19 mouse cellular contexts compared by ENCODE assay signal in genomic region chr19:32620859-32621445, GRCm38 (mm10). TPM values are rescaled to one million over a fixed set of nuclear protein-coding genes. Genes with fewer than 3 reads are reported as not detected.
DNase-seq lines count a peak whose midpoint lies in the region; TF ChIP-seq lines count a peak whose summit lies in the region.
"Had no signal": no experiment of that assay in that cellular context is flagged by ENCODE, and none has a peak within 500 bp of the region (broad histone marks: within the 10 kb centered on the region; RNA-seq: fewer than 3 reads in every experiment).

No protein-coding gene starts in this region.

- H3K27ac ChIP-seq in kidney, adult 2 months (ENCODE audit: insufficient read depth, low read depth, low read length): peak overlapping the region; percentile 84
- H3K27ac ChIP-seq: forebrain, embryonic 15.5 days; heart, embryonic 10.5 days; hindbrain, embryonic 10.5 days; kidney, embryonic 15.5 days; limb, embryonic 15.5 days had no signal

- H3K27me3 ChIP-seq in kidney, adult 2 months (replicated peaks; ENCODE audit: control insufficient read depth, insufficient read depth, low read length): no peaks in the 10 kb centered on the region
- no peaks in the 10 kb centered on the region for H3K27me3 ChIP-seq in E14TG2a.4 (ENCODE audit: insufficient read depth, low read length)
- H3K27me3 ChIP-seq: forebrain, embryonic 15.5 days; kidney, embryonic 15.5 days; limb, embryonic 15.5 days had no signal

- WGBS in kidney, adult 2 months: 61% methylated on average over 15 of the region's 15 CpGs

- no peaks in the 10 kb centered on the region for H3K36me3 ChIP-seq in kidney, adult 2 months (ENCODE audit: control insufficient read depth, insufficient read depth, low read length)
- no peaks in the 10 kb centered on the region for H3K36me3 ChIP-seq in E14TG2a.4 (ENCODE audit: insufficient read depth, low read length)
- H3K36me3 ChIP-seq: forebrain, embryonic 15.5 days; heart, embryonic 10.5 days; hindbrain, embryonic 10.5 days; kidney, embryonic 15.5 days had no signal

- H3K4me1 ChIP-seq in kidney, adult 2 months (ENCODE audit: control insufficient read depth, insufficient read depth, low read length): peaks cover 12% of the 10 kb centered on the region; the same call in 1 of the 2 replicates
- peaks cover 3% of the 10 kb centered on the region; the same call in 1 of the 2 replicates for H3K4me1 ChIP-seq in E14TG2a.4 (replicated peaks; ENCODE audit: low read depth, low read length)
- H3K4me1 ChIP-seq: forebrain, embryonic 15.5 days; hindbrain, embryonic 10.5 days; kidney, embryonic 15.5 days; limb, embryonic 15.5 days had no signal

- peak; percentile 28 for DNase-seq in kidney, adult 2 months
- no peak for DNase-seq in kidney, postnatal 10 days
- peak; percentile 34 to 50 for DNase-seq in thymus, adult 18-20 months
- peak; percentile 51 for DNase-seq in thymus, postnatal 4 days
- DNase-seq in right cerebral cortex, postnatal 36 days (ENCODE audit: low spot score in 2 of 2): no peak
- no peak for DNase-seq in frontal cortex, postnatal 25 days (ENCODE audit: low spot score in 2 of 2)
- DNase-seq: adrenal gland, postnatal 36 days; cerebellum, adult 18-20 months; cerebellum, postnatal 25 days; embryo, embryonic 11 days; lung, adult 2 months; lung, postnatal 36 days had no signal

- TF ChIP-seq CTCF in kidney, adult 2 months (conservative IDR thresholded peaks at IDR 0.05; ENCODE audit: insufficient read depth, insufficient read length, low read depth, low read length): no peak
- TF ChIP-seq CTCF in E14TG2a.4 (conservative IDR thresholded peaks at IDR 0.05; ENCODE audit: low read length): no peak

- no peaks in the 10 kb centered on the region for H3K9me3 ChIP-seq in E14TG2a.4 (ENCODE audit: low read length)
- H3K9me3 ChIP-seq: forebrain, embryonic 15.5 days; G1E; heart, embryonic 10.5 days; hindbrain, embryonic 10.5 days; kidney, embryonic 15.5 days; limb, embryonic 15.5 days had no signal

- H3K4me3 ChIP-seq in kidney, adult 2 months (ENCODE audit: insufficient read depth, low read depth, low read length): peak overlapping the region; percentile 25
- peak overlapping the region; percentile 46 for H3K4me3 ChIP-seq in E14TG2a.4 (replicated peaks; ENCODE audit: low read length)
- H3K4me3 ChIP-seq: forebrain, embryonic 15.5 days; heart, embryonic 10.5 days; hindbrain, embryonic 10.5 days; kidney, embryonic 15.5 days; limb, embryonic 15.5 days had no signal

- no peak for TF ChIP-seq POLR2A in kidney, adult 2 months (IDR thresholded peaks at IDR 0.05; ENCODE audit: low read depth, low read length)

RNA-seq across cellular contexts. Expression of gene Papss2, which starts 25.4 kb away (rescaled TPM):
- 129 and 168 TPM in 2 replicates for polyA plus RNA-seq in kidney, adult 2 months (2012; rRNA removed)

Comparison
In these comparisons a context has a peak if more than half of its experiments do, and no peak if none do; other contexts are left out.
1. DNase-seq: peak in kidney, adult 2 months (single experiment), thymus, adult 18-20 months (2 of 2) and thymus, postnatal 4 days (single experiment); none in kidney, postnatal 10 days (single experiment), right cerebral cortex, postnatal 36 days (0 of 2) and frontal cortex, postnatal 25 days (0 of 2).